Comparison of ENCODE assay signal across 17 mouse cellular contexts in the genomic region with DNA sequence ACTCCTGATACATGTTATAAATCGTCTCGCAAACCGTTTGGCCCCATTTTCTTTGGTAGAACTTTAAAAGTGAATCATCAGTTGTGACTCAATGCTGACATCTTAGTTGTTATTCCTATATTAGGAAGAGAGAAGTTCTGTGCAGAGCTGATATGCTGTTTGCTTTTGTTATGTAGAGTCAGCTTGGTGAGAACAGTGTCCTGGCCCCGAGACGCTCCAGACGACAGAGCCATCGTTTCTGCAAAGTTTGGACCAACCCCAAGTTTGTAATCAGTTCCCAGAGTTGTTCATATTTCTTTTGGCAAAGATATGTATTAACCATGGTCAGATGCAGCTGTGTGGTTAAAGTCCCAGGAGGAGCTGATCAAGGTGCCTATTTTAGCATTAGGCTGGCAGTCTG. TPM values are rescaled to one million over a fixed set of nuclear protein-coding genes. Genes with fewer than 3 reads are reported as not detected.
A peak's percentile ranks its signal among the peaks of the same experiment; 100 is the strongest.
DNase-seq lines count a peak whose midpoint lies in the region; ATAC-seq and TF ChIP-seq lines count a peak whose summit lies in the region.
"Had no signal": no experiment of that assay in that cellular context is flagged by ENCODE, and none has a peak within 500 bp of the region (broad histone marks: within the 10 kb centered on the region; RNA-seq: fewer than 3 reads in every experiment).

No protein-coding gene starts in this region.

- H3K9ac ChIP-seq in heart, postnatal 0 days (replicated peaks; ENCODE audit: low read depth, low read length), result no peak overlapping the region
- H3K9ac ChIP-seq in heart, embryonic 12.5 days, result no peak overlapping the region
- H3K9ac ChIP-seq in lung, postnatal 0 days (replicated peaks; ENCODE audit: low read depth), result no peak overlapping the region
- no peak overlapping the region for H3K9ac ChIP-seq in midbrain, postnatal 0 days (replicated peaks; ENCODE audit: low read length, poor library complexity, severe bottlenecking)
- H3K9ac ChIP-seq: forebrain, embryonic 15.5 days; liver, embryonic 13.5 days; neural tube, embryonic 12.5 days had no signal

- no peak overlapping the region for H3K4me2 ChIP-seq in heart, postnatal 0 days (ENCODE audit: low read depth, low read length)
- H3K4me2 ChIP-seq in heart, embryonic 12.5 days, result no peak overlapping the region
- no peak overlapping the region for H3K4me2 ChIP-seq in lung, postnatal 0 days (replicated peaks; ENCODE audit: low read depth, low read length)
- no peak overlapping the region for H3K4me2 ChIP-seq in midbrain, postnatal 0 days (ENCODE audit: low read depth, low read length, poor library complexity, severe bottlenecking)
- H3K4me2 ChIP-seq: forebrain, embryonic 15.5 days; liver, embryonic 13.5 days; neural tube, embryonic 12.5 days had no signal

- no peak overlapping the region for H3K27ac ChIP-seq in heart, postnatal 0 days (ENCODE audit: low read depth)
- no peak overlapping the region for H3K27ac ChIP-seq in heart, embryonic 12.5 days (ENCODE audit: poor library complexity, severe bottlenecking)
- no peak overlapping the region for H3K27ac ChIP-seq in lung, postnatal 0 days (ENCODE audit: low read length)
- H3K27ac ChIP-seq in midbrain, postnatal 0 days (ENCODE audit: low read depth, low read length), result no peak overlapping the region
- H3K27ac ChIP-seq: embryonic facial prominence, embryonic 10.5 days; forebrain, embryonic 15.5 days; gastrocnemius, adult 2 months; layer of hippocampus, adult 2 months; limb, embryonic 10.5 days; liver, embryonic 13.5 days; neural tube, embryonic 12.5 days had no signal

- H3K4me1 ChIP-seq in heart, postnatal 0 days (ENCODE audit: control insufficient read depth, insufficient read depth), result 0 out of 2 replicates have a peak, but pooled peaks cover 3% of the 10 kb centered on the region
- peaks cover 12% of the 10 kb centered on the region for H3K4me1 ChIP-seq in heart, embryonic 12.5 days (replicated peaks)
- no peaks in the 10 kb centered on the region for H3K4me1 ChIP-seq in lung, postnatal 0 days (ENCODE audit: insufficient read depth, low read depth, low read length)
- H3K4me1 ChIP-seq in midbrain, postnatal 0 days (ENCODE audit: insufficient read depth, low read length), result no peaks in the 10 kb centered on the region

- 39% methylated on average over 7 of the region's 7 CpGs for WGBS in heart, postnatal 0 days
- WGBS in heart, embryonic 12.5 days, result 53% methylated on average over 7 of the region's 7 CpGs
- 51% methylated on average over 7 of the region's 7 CpGs for WGBS in lung, postnatal 0 days
- 74% methylated on average over 7 of the region's 7 CpGs for WGBS in midbrain, postnatal 0 days

- POLR2A ChIA-PET in Patski (lab: Charles Lee), result no interaction called here

- DNase-seq in heart, postnatal 0 days (ENCODE audit: low spot score), result peak; percentile 39
- DNase-seq in lung, postnatal 0 days (ENCODE audit: low spot score), result peak; percentile 50
- DNase-seq in lung, postnatal 10 days, result no peak
- DNase-seq in Patski (ENCODE audit: low read depth, low spot score), result no peak
- DNase-seq in midbrain, postnatal 0 days (ENCODE audit: low spot score), result no peak
- DNase-seq: cerebellum, adult 18-20 months; gastrocnemius, adult 2 months; kidney, adult 9 months; liver, embryonic 13.5 days had no signal

- in situ Hi-C loops in Patski (cut with MboI; ENCODE audit: low pct_unique_long_range_greater_than_20kb), result no loop called here

- no peaks in the 10 kb centered on the region for H3K27me3 ChIP-seq in heart, postnatal 0 days (ENCODE audit: control insufficient read depth, insufficient read depth, low read length)
- no peaks in the 10 kb centered on the region for H3K27me3 ChIP-seq in heart, embryonic 12.5 days (replicated peaks)
- H3K27me3 ChIP-seq in lung, postnatal 0 days (replicated peaks; ENCODE audit: insufficient read depth, low read length), result no peaks in the 10 kb centered on the region
- no peaks in the 10 kb centered on the region for H3K27me3 ChIP-seq in Patski
- H3K27me3 ChIP-seq in midbrain, postnatal 0 days (ENCODE audit: insufficient read depth, low read length), result no peaks in the 10 kb centered on the region
- H3K27me3 ChIP-seq: forebrain, embryonic 15.5 days; liver, embryonic 13.5 days; neural tube, embryonic 12.5 days had no signal

- no peak for TF ChIP-seq EP300 in heart, postnatal 0 days (IDR thresholded peaks at IDR 0.05; ENCODE audit: low read depth)
- no peak for TF ChIP-seq EP300 in lung, postnatal 0 days (IDR thresholded peaks at IDR 0.05)

- CTCF ChIA-PET in Patski (lab: Charles Lee), result interaction anchor here (0.7 to 1.3 kb wide), 2 partner anchors 10 to 14 kb away, joined by 3 to 4 read pairs; no protein-coding TSS in a partner anchor

- no peaks in the 10 kb centered on the region for H3K36me3 ChIP-seq in heart, postnatal 0 days (replicated peaks; ENCODE audit: control insufficient read depth, insufficient read depth, low read length)
- no peaks in the 10 kb centered on the region for H3K36me3 ChIP-seq in heart, embryonic 12.5 days
- no peaks in the 10 kb centered on the region for H3K36me3 ChIP-seq in lung, postnatal 0 days (ENCODE audit: insufficient read depth, low read length)
- H3K36me3 ChIP-seq in midbrain, postnatal 0 days (ENCODE audit: insufficient read depth, low read length), result no peaks in the 10 kb centered on the region
- H3K36me3 ChIP-seq: embryonic facial prominence, embryonic 10.5 days; forebrain, embryonic 15.5 days; limb, embryonic 10.5 days; liver, embryonic 13.5 days; neural tube, embryonic 12.5 days had no signal

- H3K4me3 ChIP-seq in heart, postnatal 0 days (ENCODE audit: low read depth, low read length), result no peak overlapping the region
- no peak overlapping the region for H3K4me3 ChIP-seq in heart, embryonic 12.5 days
- H3K4me3 ChIP-seq in lung, postnatal 0 days (ENCODE audit: low read depth, low read length), result no peak overlapping the region
- no peak overlapping the region for H3K4me3 ChIP-seq in midbrain, postnatal 0 days (ENCODE audit: low read depth, low read length)
- H3K4me3 ChIP-seq: embryonic facial prominence, embryonic 10.5 days; erythroblast, embryonic 14.5 days; forebrain, embryonic 15.5 days; gastrocnemius, adult 2 months; layer of hippocampus, adult 2 months; limb, embryonic 10.5 days; liver, embryonic 13.5 days; neural tube, embryonic 12.5 days had no signal

- no peak for TF ChIP-seq CTCF in heart, postnatal 0 days (IDR thresholded peaks at IDR 0.05; ENCODE audit: low read depth)
- TF ChIP-seq CTCF in lung, postnatal 0 days (IDR thresholded peaks at IDR 0.05), result no peak
- no peak for TF ChIP-seq CTCF in Patski (IDR thresholded peaks at IDR 0.05)
- TF ChIP-seq CTCF in midbrain, postnatal 0 days (IDR thresholded peaks at IDR 0.05), result no peak

- no peaks in the 10 kb centered on the region for H3K9me3 ChIP-seq in heart, postnatal 0 days (replicated peaks; ENCODE audit: control insufficient read depth, low read length)
- H3K9me3 ChIP-seq in heart, embryonic 12.5 days (replicated peaks), result no peaks in the 10 kb centered on the region
- H3K9me3 ChIP-seq in lung, postnatal 0 days (ENCODE audit: low read length), result no peaks in the 10 kb centered on the region
- no peaks in the 10 kb centered on the region for H3K9me3 ChIP-seq in midbrain, postnatal 0 days (ENCODE audit: low read length)
- H3K9me3 ChIP-seq: embryonic facial prominence, embryonic 10.5 days; forebrain, embryonic 15.5 days; limb, embryonic 10.5 days; liver, embryonic 13.5 days; neural tube, embryonic 12.5 days had no signal

- peak; percentile 17; the same call in 1 of the 2 replicates for ATAC-seq in heart, postnatal 0 days (ENCODE audit: insufficient read depth, low read depth)
- ATAC-seq in heart, embryonic 12.5 days (ENCODE audit: insufficient number of reproducible peaks, low FRiP score), result no peak
- ATAC-seq in lung, postnatal 0 days, result peak; percentile 65
- peak; percentile 38 for ATAC-seq in Patski
- ATAC-seq in midbrain, postnatal 0 days (ENCODE audit: low FRiP score), result no peak
- ATAC-seq in inflammation-experienced regulatory T-cells, adult 6 months, result no peak
- ATAC-seq: forebrain, embryonic 15.5 days had no signal

RNA-seq across cellular contexts. Expression of a gene that starts 31.9 kb away (rescaled TPM):
- total RNA-seq in heart, postnatal 0 days (2014; rRNA removed; ENCODE audit: low replicate concordance), result 13.7 and 16.2 TPM in 2 replicates
- 7.4 and 8.3 TPM in 2 replicates for polyA plus RNA-seq in heart, postnatal 0 days (2015; fragmentation: Nextera tagmentation; extraction: Ambion mirVana)
- 18.2 and 19.2 TPM in 2 replicates for polyA plus RNA-seq in heart, embryonic 12.5 days (2016; fragmentation: Nextera tagmentation; extraction: Ambion mirVana)
- 15.3 and 16.4 TPM in 2 replicates for polyA plus RNA-seq in lung, postnatal 0 days (2015; fragmentation: Nextera tagmentation; extraction: Ambion mirVana)
- polyA plus RNA-seq in Patski (2021), result 32.1 TPM
- total RNA-seq in midbrain, postnatal 0 days (2014; rRNA removed), result 31.2 and 35.5 TPM in 2 replicates
- 19.0 and 22.1 TPM in 2 replicates for polyA plus RNA-seq in midbrain, postnatal 0 days (2015; fragmentation: Nextera tagmentation; extraction: Ambion mirVana)
- polyA plus RNA-seq in inflammation-experienced regulatory T-cells, adult 6 months (2017; shearing (Covaris generic)), result 10 to 100 TPM; 12.1 to 24.1 (median 23.5) TPM

Comparison
In these comparisons a context has a peak if more than half of its experiments do, and no peak if none do; other contexts are left out.
1. ATAC-seq: peak in heart, postnatal 0 days (single experiment), lung, postnatal 0 days (single experiment) and Patski (single experiment); none in heart, embryonic 12.5 days (single experiment), midbrain, postnatal 0 days (single experiment) and inflammation-experienced regulatory T-cells, adult 6 months (single experiment).
2. DNase-seq: peak in heart, postnatal 0 days (single experiment) and lung, postnatal 0 days (single experiment); none in lung, postnatal 10 days (single experiment), Patski (single experiment) and midbrain, postnatal 0 days (single experiment).